In genomic region chr9:68899525-68900222, GRCm38 (mm10) we compare ENCODE assay signal across 15 mouse cellular contexts.
DNase-seq lines count a peak whose midpoint lies in the region; ATAC-seq and TF ChIP-seq lines count a peak whose summit lies in the region.
"Had no signal": no experiment of that assay in that cellular context is flagged by ENCODE, and none has a peak within 500 bp of the region (broad histone marks: within the 10 kb centered on the region; RNA-seq: fewer than 3 reads in every experiment).

No protein-coding gene starts in this region.

- 86% methylated on average over 5 of the region's 5 CpGs for WGBS in kidney, adult 2 months
- 78% methylated on average over 5 of the region's 5 CpGs for WGBS in kidney, embryonic 16.5 days
- WGBS in midbrain, postnatal 0 days = 86% methylated on average over 5 of the region's 5 CpGs
- 84% methylated on average over 5 of the region's 5 CpGs for WGBS in midbrain, embryonic 15.5 days
- 76% methylated on average over 5 of the region's 5 CpGs for WGBS in stomach, postnatal 0 days

- no peaks in the 10 kb centered on the region for H3K27me3 ChIP-seq in kidney, adult 2 months (replicated peaks; ENCODE audit: control insufficient read depth, insufficient read depth, low read length)
- H3K27me3 ChIP-seq in kidney, embryonic 16.5 days (ENCODE audit: insufficient read depth, low read length) = no peaks in the 10 kb centered on the region
- H3K27me3 ChIP-seq in midbrain, postnatal 0 days (ENCODE audit: insufficient read depth, low read length) = no peaks in the 10 kb centered on the region
- no peaks in the 10 kb centered on the region for H3K27me3 ChIP-seq in midbrain, embryonic 15.5 days (replicated peaks)
- no peaks in the 10 kb centered on the region for H3K27me3 ChIP-seq in stomach, postnatal 0 days (ENCODE audit: control insufficient read depth, insufficient read depth, low read length)
- H3K27me3 ChIP-seq: embryonic facial prominence, embryonic 13.5 days; heart, embryonic 15.5 days; liver, embryonic 13.5 days had no signal

- H3K9ac ChIP-seq in kidney, embryonic 16.5 days (replicated peaks; ENCODE audit: low read length) = no peak overlapping the region
- no peak overlapping the region for H3K9ac ChIP-seq in midbrain, postnatal 0 days (replicated peaks; ENCODE audit: low read length, poor library complexity, severe bottlenecking)
- H3K9ac ChIP-seq in midbrain, embryonic 15.5 days = no peak overlapping the region
- H3K9ac ChIP-seq in stomach, postnatal 0 days (ENCODE audit: low read length) = no peak overlapping the region
- H3K9ac ChIP-seq: embryonic facial prominence, embryonic 13.5 days; forebrain, embryonic 12.5 days; heart, embryonic 15.5 days; liver, embryonic 13.5 days had no signal

- H3K4me1 ChIP-seq in kidney, adult 2 months (ENCODE audit: control insufficient read depth, insufficient read depth, low read length) = no peaks in the 10 kb centered on the region
- H3K4me1 ChIP-seq in kidney, embryonic 16.5 days (ENCODE audit: insufficient read depth, low read length) = no peaks in the 10 kb centered on the region; the same call in 1 of the 2 replicates
- H3K4me1 ChIP-seq in midbrain, postnatal 0 days (ENCODE audit: insufficient read depth, low read length) = no peaks in the 10 kb centered on the region
- H3K4me1 ChIP-seq in midbrain, embryonic 15.5 days = no peaks in the 10 kb centered on the region; the same call in 1 of the 2 replicates
- no peaks in the 10 kb centered on the region for H3K4me1 ChIP-seq in stomach, postnatal 0 days (replicated peaks; ENCODE audit: control insufficient read depth, insufficient read depth)
- H3K4me1 ChIP-seq: forebrain, embryonic 12.5 days; heart, embryonic 15.5 days had no signal

- H3K9me3 ChIP-seq in kidney, embryonic 16.5 days (ENCODE audit: low read length) = no peaks in the 10 kb centered on the region
- no peaks in the 10 kb centered on the region for H3K9me3 ChIP-seq in midbrain, postnatal 0 days (ENCODE audit: low read length)
- no peaks in the 10 kb centered on the region for H3K9me3 ChIP-seq in midbrain, embryonic 15.5 days
- H3K9me3 ChIP-seq in stomach, postnatal 0 days (ENCODE audit: control insufficient read depth, low read length) = no peaks in the 10 kb centered on the region
- H3K9me3 ChIP-seq: embryonic facial prominence, embryonic 13.5 days; forebrain, embryonic 12.5 days; heart, embryonic 15.5 days; liver, embryonic 13.5 days had no signal

- ATAC-seq in CD4-positive, CD25-positive, alpha-beta regulatory T cell, adult 4 months = no peak
- ATAC-seq in kidney, embryonic 16.5 days (ENCODE audit: low FRiP score, low TSS enrichment) = no peak
- no peak for ATAC-seq in midbrain, postnatal 0 days (ENCODE audit: low FRiP score)
- ATAC-seq in midbrain, embryonic 15.5 days (replicated peaks) = no peak
- ATAC-seq in stomach, postnatal 0 days (ENCODE audit: low FRiP score, low TSS enrichment) = no peak
- ATAC-seq: hindbrain, embryonic 16.5 days had no signal

- DNase-seq in CD4-positive, CD25-positive, alpha-beta regulatory T cell, adult 2 months (ENCODE audit: low read depth, low spot score) = peak; percentile 14
- peak; percentile 16 for DNase-seq in kidney, adult 2 months
- DNase-seq in midbrain, postnatal 0 days (ENCODE audit: low spot score) = peak; percentile 23
- DNase-seq in stomach, postnatal 0 days (ENCODE audit: low spot score) = no peak
- DNase-seq in gastrocnemius, postnatal 10 days = no peak
- DNase-seq: adrenal gland, adult 2 months; cerebellum, postnatal 36 days; liver, embryonic 13.5 days had no signal

- no peak for TF ChIP-seq EP300 in stomach, postnatal 0 days (optimal IDR thresholded peaks at IDR 0.05)

- peak; percentile 43 for TF ChIP-seq CTCF in kidney, adult 2 months (conservative IDR thresholded peaks at IDR 0.05; ENCODE audit: insufficient read depth, insufficient read length, low read depth, low read length)
- TF ChIP-seq CTCF in midbrain, postnatal 0 days (IDR thresholded peaks at IDR 0.05) = peak; percentile 54
- TF ChIP-seq CTCF in stomach, postnatal 0 days (IDR thresholded peaks at IDR 0.05; ENCODE audit: low read depth) = peak; percentile 49

- TF ChIP-seq POLR2A in kidney, adult 2 months (IDR thresholded peaks at IDR 0.05; ENCODE audit: low read depth, low read length) = no peak

- H3K36me3 ChIP-seq in kidney, adult 2 months (ENCODE audit: control insufficient read depth, insufficient read depth, low read length) = no peaks in the 10 kb centered on the region
- no peaks in the 10 kb centered on the region for H3K36me3 ChIP-seq in kidney, embryonic 16.5 days (ENCODE audit: insufficient read depth, low read length)
- no peaks in the 10 kb centered on the region for H3K36me3 ChIP-seq in midbrain, postnatal 0 days (ENCODE audit: insufficient read depth, low read length)
- no peaks in the 10 kb centered on the region for H3K36me3 ChIP-seq in midbrain, embryonic 15.5 days (replicated peaks)
- no peaks in the 10 kb centered on the region for H3K36me3 ChIP-seq in stomach, postnatal 0 days (ENCODE audit: control insufficient read depth, insufficient read depth, low read length)
- H3K36me3 ChIP-seq: embryonic facial prominence, embryonic 13.5 days; forebrain, embryonic 12.5 days; heart, embryonic 15.5 days; liver, embryonic 13.5 days had no signal

- H3K27ac ChIP-seq in kidney, adult 2 months (ENCODE audit: insufficient read depth, low read depth, low read length) = no peak overlapping the region; the same call in 1 of the 2 replicates
- no peak overlapping the region for H3K27ac ChIP-seq in kidney, embryonic 16.5 days (ENCODE audit: low read length)
- H3K27ac ChIP-seq in midbrain, postnatal 0 days (ENCODE audit: low read depth, low read length) = no peak overlapping the region
- H3K27ac ChIP-seq in midbrain, embryonic 15.5 days = no peak overlapping the region
- H3K27ac ChIP-seq in stomach, postnatal 0 days (replicated peaks) = no peak overlapping the region
- H3K27ac ChIP-seq: embryonic facial prominence, embryonic 13.5 days; forebrain, embryonic 12.5 days; heart, embryonic 15.5 days; liver, embryonic 13.5 days had no signal

- no peak overlapping the region for H3K4me3 ChIP-seq in kidney, adult 2 months (ENCODE audit: insufficient read depth, low read depth, low read length)
- no peak overlapping the region for H3K4me3 ChIP-seq in kidney, embryonic 16.5 days (ENCODE audit: low read length)
- no peak overlapping the region for H3K4me3 ChIP-seq in midbrain, postnatal 0 days (ENCODE audit: low read depth, low read length)
- no peak overlapping the region for H3K4me3 ChIP-seq in midbrain, embryonic 15.5 days
- H3K4me3 ChIP-seq in stomach, postnatal 0 days (ENCODE audit: low read depth, low read length) = no peak overlapping the region
- H3K4me3 ChIP-seq: embryonic facial prominence, embryonic 13.5 days; forebrain, embryonic 12.5 days; heart, embryonic 15.5 days; liver, embryonic 13.5 days had no signal

- no peak overlapping the region for H3K4me2 ChIP-seq in kidney, embryonic 16.5 days (replicated peaks; ENCODE audit: low read depth, low read length)
- H3K4me2 ChIP-seq in midbrain, postnatal 0 days (ENCODE audit: low read depth, low read length, poor library complexity, severe bottlenecking) = no peak overlapping the region
- H3K4me2 ChIP-seq in midbrain, embryonic 15.5 days = no peak overlapping the region
- H3K4me2 ChIP-seq in stomach, postnatal 0 days (replicated peaks; ENCODE audit: low read depth) = no peak overlapping the region
- H3K4me2 ChIP-seq: embryonic facial prominence, embryonic 13.5 days; forebrain, embryonic 12.5 days; heart, embryonic 15.5 days; liver, embryonic 13.5 days had no signal

Comparison
In these comparisons a context has a peak if more than half of its experiments do, and no peak if none do; other contexts are left out.
1. DNase-seq: peak in CD4-positive, CD25-positive, alpha-beta regulatory T cell, adult 2 months (single experiment), kidney, adult 2 months (single experiment) and midbrain, postnatal 0 days (single experiment); none in stomach, postnatal 0 days (single experiment) and gastrocnemius, postnatal 10 days (single experiment).
2. Peak in every context shown above with its lines, with median percentiles within 50 percentile points of each other: CTCF ChIP-seq.